Mouse (Mus musculus) lung, postnatal 36 days (tissue): ENCODE data around the gene Acot3.

ENCODE experiments used
- DNase-seq: peaks from one replicate; pipeline ENCODE4 v3.0.0; 2022; ENCODE audit warnings: mixed read lengths

Acot3 gene

GRCm38 (mm10) chr12:84101493-84101845, 49.5 kb downstream of the Acot3 start:
- no peak for DNase-seq

- no peak for DNase-seq
These were observed 55.1 kb downstream of the Acot3 start for GRCm38 (mm10) chr12:84107012-84107411.

- no peak for DNase-seq
These were observed 55.7 kb downstream of the Acot3 start for GRCm38 (mm10) chr12:84107692-84108091.

GRCm38 (mm10) chr12:84109924-84110323, 58.0 kb downstream of the Acot3 start:
- DNase-seq: no peak
